Mouse (Mus musculus): ENCODE results near the gene Hopx.
"Not testable (repeated sequence)": the region's sequence is repeated elsewhere in the genome, so short reads cannot be mapped to it uniquely, and the experiment has no call there.

Hopx gene

GRCm38 (mm10) chr5:77100691-77101090 is 14.2 kb downstream of the Hopx start:
- no peak for DNase-seq (ENCODE audit: low spot score in 2 of 2)

GRCm38 (mm10) chr5:77099997-77100380 is 14.9 kb downstream of the Hopx start:
- no peak for DNase-seq (ENCODE audit: low spot score in 2 of 2)

- no peak for DNase-seq (ENCODE audit: low spot score in 2 of 2)
Observed at GRCm38 (mm10) chr5:77099317-77099996, 15.5 kb downstream of the Hopx start.

- DNase-seq (ENCODE audit: low spot score in 2 of 2) = no peak
Observed at GRCm38 (mm10) chr5:77098874-77099273, 16.0 kb downstream of the Hopx start.

- no peak for DNase-seq (ENCODE audit: low spot score in 2 of 2)
Observed at GRCm38 (mm10) chr5:77097686-77098085, 17.2 kb downstream of the Hopx start.

- not testable (repeated sequence) for DNase-seq (ENCODE audit: low spot score in 2 of 2)
Observed at GRCm38 (mm10) chr5:77096194-77096593, 18.7 kb downstream of the Hopx start.

GRCm38 (mm10) chr5:77094510-77095491 is 20.1 kb downstream of the Hopx start:
- peak; percentile 32 to 38 for DNase-seq (ENCODE audit: low spot score in 2 of 2)

- DNase-seq (ENCODE audit: low spot score in 2 of 2) = no peak
Observed at GRCm38 (mm10) chr5:77093961-77094360, 21.0 kb downstream of the Hopx start.

GRCm38 (mm10) chr5:77092531-77092930 is 22.4 kb downstream of the Hopx start:
- peak in 1 of 2 experiments; percentile 9 for DNase-seq (ENCODE audit: low spot score in 2 of 2)

GRCm38 (mm10) chr5:77091923-77092322 is 23.0 kb downstream of the Hopx start:
- no peak for DNase-seq (ENCODE audit: low spot score in 2 of 2)

GRCm38 (mm10) chr5:77090521-77091096 is 24.3 kb downstream of the Hopx start:
- DNase-seq (ENCODE audit: low spot score in 2 of 2) = no peak

- no peak for DNase-seq (ENCODE audit: low spot score in 2 of 2)
Observed at GRCm38 (mm10) chr5:77089901-77090300, 25.0 kb downstream of the Hopx start.

- DNase-seq (ENCODE audit: low spot score in 2 of 2) = peak; percentile 17 to 45
Observed at GRCm38 (mm10) chr5:77089294-77089693, 25.6 kb downstream of the Hopx start.

- no peak for DNase-seq (ENCODE audit: low spot score in 2 of 2)
Observed at GRCm38 (mm10) chr5:77087122-77087521, 27.8 kb downstream of the Hopx start.

- DNase-seq (ENCODE audit: low spot score in 2 of 2) = no peak
Observed at GRCm38 (mm10) chr5:77086541-77086940, 28.4 kb downstream of the Hopx start.

- no peak for DNase-seq (ENCODE audit: low spot score in 2 of 2)
Observed at GRCm38 (mm10) chr5:77085753-77086450, 29.0 kb downstream of the Hopx start.

GRCm38 (mm10) chr5:77084418-77084817 is 30.5 kb downstream of the Hopx start:
- no peak for DNase-seq (ENCODE audit: low spot score in 2 of 2)

GRCm38 (mm10) chr5:77082735-77083134 is 32.2 kb downstream of the Hopx start:
- no peak for DNase-seq (ENCODE audit: low spot score in 2 of 2)

- no peak for DNase-seq (ENCODE audit: low spot score in 2 of 2)
Observed at GRCm38 (mm10) chr5:77080761-77081160, 34.2 kb downstream of the Hopx start.

- no peak for DNase-seq (ENCODE audit: low spot score in 2 of 2)
Observed at GRCm38 (mm10) chr5:77075951-77076350, 39.0 kb downstream of the Hopx start.

- no peak for DNase-seq (ENCODE audit: low spot score in 2 of 2)
Observed at GRCm38 (mm10) chr5:77074914-77075313, 40.0 kb downstream of the Hopx start.

- no peak for DNase-seq (ENCODE audit: low spot score in 2 of 2)
Observed at GRCm38 (mm10) chr5:77073794-77074193, 41.1 kb downstream of the Hopx start.
